Mouse (Mus musculus): Measurements from ENCODE around the gene Mast1. TPM values are rescaled to one million over a fixed set of nuclear protein-coding genes. Genes with fewer than 3 reads are reported as not detected.

The Mast1 gene
- not detected for polyA plus RNA-seq (2015; fragmentation: Illumina TruSeq; extraction: RNeasy Lipid Tissue Mini Kit (QIAGEN cat#74804); ENCODE audit: insufficient read depth, low replicate concordance)

DNA sequence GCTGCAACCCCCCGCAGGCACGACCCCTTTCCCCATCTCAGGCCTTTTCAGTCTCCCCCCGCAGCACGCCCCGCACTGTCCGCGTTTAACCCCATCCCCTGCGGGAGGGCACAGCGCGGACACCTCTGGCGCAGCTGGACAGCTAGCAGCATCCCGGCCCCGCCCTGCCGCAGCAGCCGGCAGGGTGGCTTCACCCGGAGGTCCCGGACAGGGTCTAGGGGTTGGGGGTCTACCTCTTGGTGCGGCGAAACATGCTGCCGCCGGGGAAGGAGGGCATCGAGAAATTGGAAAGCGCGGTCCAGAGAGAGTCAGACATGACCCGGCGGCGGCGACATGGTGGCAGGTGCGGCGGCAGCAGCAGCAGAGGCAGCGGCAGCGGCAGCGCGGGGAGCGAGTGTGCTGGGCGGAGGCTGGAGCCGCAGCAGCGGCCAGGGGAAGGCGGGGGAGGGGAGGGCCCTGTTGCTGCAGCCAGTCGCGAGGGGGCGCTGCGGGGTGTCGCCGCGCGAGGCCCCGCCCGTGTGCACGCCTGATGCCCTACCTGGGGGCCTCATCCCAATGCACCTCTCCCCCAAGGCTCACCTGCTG is at the start of gene Mast1:
TSS of gene Mast1 (minus strand) at position 398 of the 585 bp plus-strand sequence.

DNA sequence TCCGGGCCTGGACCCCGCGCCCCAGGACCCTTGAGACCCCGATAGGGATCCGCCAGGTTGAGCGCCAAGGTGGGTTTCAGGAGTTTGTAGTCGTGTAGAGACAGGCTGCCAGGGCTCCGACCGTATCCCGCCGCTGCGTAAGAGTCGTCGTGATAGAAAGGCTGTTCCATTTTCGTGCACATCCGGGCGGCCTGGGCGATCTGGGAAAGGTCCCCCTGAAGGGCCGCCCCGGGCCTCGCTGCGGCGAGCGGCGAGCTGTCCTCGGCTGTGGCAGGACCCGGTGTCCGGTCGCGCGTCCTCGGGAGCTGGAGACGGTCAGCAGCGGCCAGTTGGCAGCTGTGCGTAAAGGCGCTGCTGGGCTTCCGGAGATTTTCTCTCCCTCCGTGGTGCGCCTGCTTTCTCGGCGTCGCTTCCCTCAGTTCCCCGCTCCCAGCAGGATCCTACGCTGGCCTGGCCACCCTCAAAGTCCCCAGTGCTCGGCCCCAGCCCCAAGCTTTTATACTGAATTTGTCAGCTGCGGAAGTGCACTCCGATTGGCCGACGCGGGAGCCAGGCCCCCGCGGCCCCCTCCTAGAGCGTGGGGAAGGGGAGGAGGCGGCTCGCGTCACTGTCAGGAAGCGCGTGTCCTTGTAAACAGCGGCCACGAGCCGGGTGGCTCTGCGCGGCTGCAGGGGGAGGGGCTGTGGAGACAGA is 41.2 kb upstream of the Mast1 start, which contains the start of gene Junb:
TSS of gene Junb (minus strand) at position 471 of the 693 bp plus-strand sequence.

DNA sequence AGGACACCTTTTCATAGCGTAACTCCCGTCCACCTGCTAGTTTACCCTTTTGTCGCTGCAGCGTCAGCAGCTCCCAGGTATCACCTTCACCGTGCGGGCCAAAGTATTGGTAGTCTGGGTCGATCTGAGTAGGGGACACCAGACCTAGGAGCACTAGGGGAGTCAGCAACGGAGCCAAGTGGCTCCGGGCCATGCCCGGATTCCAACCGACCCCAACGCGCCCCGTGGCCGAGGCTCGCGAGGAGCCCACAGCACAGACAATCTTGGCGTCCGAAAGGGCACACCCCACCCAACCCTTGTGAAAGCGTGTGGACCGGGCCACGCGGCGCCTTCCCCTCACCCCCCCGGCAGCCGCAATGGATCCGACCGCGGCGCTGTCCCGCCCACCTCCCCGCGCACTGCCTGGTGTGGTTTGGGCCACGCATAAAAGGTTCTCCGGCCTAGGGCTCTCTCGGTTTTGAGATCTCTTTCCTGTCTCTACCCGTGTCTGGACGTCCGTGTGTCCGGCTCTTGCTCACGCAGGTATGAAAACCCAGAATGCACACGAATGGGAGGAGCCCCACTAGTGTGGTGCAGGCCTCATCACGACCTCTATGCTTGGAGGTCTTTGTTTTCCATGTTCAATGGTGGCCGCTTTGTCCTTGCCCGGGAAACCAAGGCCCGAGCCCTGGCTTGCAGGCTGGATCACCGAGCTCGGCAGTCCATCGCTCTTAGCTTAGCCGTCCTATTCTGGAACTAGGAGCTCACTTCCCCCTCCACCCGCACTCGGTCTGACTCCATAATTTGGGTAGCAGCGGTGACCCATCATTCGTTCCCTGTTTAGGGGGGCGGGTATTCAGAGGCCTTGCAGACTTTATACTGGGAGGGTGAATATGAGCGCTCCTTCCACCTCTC is 32.3 kb upstream of the Mast1 start, which contains the start of the genes Gm49661, Prdx2 and Rnaseh2a:
TSS of gene Gm49661 (minus strand) at position 193 of the 894 bp plus-strand sequence.
TSS of gene Prdx2 (plus strand) at position 347 of the 894 bp plus-strand sequence.
TSS of gene Rnaseh2a (minus strand) at position 527 of the 894 bp plus-strand sequence.

DNA sequence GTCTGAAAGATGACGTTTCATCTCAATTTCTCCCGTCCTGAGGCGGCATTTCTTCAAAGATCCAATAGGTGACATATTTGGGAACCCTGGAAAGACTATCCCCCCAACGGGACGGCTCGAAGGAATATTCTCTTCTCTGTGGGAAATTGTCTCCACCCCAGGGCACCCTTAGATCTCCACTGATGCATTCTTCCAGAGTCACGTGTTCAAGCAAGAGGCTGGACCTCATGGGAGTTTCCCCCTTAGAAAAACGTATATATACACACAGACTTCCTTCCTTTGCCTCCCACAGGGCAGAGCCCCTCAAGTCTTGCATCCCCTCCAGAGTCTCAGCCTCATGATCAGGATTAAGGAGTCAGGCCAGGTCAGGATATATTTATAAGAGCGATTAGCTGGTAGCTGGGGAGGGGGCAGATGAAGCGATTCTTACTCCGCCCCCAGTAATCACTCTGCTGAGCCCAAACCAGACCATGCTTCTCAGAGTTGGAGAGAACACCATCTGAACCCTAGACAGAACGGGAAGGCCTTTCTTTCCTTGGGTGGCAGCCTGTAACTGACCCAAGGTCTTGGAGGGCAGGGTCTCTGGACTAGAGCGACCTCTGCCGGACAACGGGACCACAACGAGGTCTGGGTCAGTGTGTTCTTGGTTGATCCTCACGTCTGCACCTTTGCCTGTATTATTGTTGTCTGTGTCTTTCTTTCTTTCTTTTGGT is 9.5 kb upstream of the Mast1 start, which contains the start of gene Rtbdn:
TSS of gene Rtbdn (plus strand) at position 464 of the 713 bp plus-strand sequence.

DNA sequence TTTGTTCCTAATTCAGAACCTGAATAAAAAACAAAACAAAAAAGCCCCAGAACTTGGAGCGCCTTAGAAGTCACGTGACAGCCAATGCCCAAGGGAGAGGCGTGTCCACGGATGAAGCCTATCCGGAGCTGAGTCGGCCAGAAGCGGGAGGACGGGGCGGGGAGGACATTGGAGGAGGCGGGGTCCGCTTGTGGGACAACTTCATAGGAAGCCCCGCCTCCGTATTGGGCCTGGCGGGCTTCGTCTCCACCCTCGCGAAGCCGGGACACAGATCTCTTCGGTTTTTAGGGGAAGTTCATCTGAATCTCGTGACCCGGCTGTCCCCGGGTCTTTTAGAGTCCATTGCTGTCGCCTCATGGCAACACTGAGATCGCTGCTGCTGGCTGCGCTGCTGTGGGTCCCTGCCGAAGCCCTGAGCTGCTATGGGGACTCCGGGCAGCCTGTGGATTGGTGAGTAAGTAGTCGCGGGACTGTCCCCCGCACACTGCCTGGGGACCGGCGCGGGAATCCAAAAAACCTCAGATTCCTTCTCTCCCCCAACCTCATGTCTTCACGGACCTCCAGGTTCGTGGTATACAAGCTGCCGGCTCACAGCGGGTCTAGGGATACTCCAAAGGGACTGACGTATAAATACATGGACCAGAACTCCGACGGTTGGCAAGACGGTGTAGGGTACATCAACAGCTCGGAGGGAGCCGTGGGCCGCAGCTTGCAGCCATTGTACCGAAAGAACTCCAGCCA is 28.6 kb downstream of the Mast1 start, which contains the start of gene Dnase2a:
TSS of gene Dnase2a (plus strand) at position 140 of the 741 bp plus-strand sequence.

DNA sequence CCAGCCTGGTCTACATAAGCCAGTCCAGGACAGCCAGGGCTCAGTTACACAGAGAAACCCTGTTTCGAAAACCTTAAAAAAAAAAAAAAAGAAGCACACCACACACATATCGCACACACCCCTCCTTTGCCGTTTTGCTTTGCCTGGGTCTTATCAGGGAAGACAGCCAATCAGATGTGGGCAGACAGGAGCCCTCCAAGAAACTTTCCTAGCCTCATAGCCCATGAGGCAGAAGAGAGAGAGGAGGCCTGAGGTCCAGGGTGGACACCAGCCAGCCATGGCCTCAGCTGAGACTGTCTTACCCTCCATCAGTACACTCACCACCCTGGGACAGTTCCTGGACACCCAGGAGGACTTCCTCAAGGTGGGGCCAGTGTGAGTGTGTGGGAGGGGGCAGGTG is 35.4 kb downstream of the Mast1 start, which contains the start of gene Klf1:
TSS of gene Klf1 (plus strand) at position 177 of the 400 bp plus-strand sequence.

DNA sequence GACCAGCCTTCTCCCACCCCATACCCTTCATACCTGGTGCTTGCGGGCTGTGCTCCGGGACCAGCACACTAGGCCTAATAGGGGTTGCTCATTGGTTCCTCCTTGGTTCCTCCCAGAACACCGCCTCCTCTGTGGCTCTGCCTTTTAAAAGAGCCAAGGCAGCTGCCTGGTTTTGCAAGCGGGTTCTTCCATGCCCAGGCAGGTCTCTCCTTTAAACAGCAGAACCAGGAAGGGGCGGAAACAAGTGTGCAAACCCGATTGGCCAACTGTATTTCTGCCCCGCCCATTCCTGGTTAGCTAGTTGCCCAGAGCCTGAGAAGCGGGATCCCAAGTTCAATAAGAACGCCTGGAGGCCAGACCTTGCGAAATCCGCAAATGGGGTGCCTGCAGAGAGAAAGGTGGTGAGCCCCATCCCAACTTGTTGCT is 43.4 kb downstream of the Mast1 start, which contains the start of gene Gcdh:
TSS of gene Gcdh (minus strand) at position 213 of the 426 bp plus-strand sequence.

DNA sequence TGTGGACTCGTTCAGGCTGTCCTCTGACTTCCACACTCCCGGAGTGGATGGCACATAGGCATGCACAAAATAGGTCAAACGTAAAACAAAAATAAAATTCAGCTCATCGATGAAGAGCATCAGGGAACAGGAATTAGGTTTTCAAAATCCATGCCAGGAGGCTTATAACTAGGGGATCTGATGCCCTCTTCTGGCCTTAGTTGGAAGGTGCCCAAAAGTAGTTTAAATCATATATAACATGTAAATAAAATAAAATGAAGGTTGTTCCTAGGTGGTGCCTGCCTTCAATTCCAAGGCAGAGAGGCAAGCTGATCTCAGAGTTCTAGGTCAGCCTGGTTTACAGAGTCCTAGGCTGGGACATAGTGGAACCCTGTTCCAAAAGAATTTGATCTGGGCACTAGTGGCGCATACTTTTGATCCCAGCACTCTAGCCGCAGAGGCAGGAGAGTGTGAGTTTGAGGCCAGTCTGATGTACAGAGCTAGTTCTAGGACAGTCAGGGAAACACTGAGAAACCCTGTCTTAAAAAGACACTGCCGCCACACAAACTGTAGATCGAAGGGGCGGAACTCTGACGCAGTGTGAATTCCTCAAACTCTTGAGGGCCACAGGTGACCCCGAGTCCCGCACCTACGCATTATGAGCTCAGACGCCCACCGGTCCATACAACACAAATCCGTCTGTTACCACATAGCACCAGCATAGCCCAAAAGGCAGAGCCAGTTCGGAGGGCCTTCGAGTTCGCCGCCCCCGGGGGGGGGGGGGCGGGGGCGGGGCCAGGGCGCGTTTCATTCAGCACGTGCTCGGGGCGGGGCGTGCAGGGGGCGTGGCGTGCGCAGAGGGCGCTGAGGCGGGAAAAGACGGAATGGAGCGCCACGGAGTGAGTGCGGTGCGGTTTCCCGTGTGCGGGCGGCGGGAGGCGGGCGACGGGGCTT is 65.5 kb downstream of the Mast1 start, which contains the start of gene Syce2:
TSS of gene Syce2 (plus strand) at position 736 of the 933 bp plus-strand sequence.

Other genes starting within 250 kb of the Mast1 start
- 21.1 TPM for gene Nacc1, start 249.5 kb downstream of the Mast1 start, polyA plus RNA-seq (2015; fragmentation: Illumina TruSeq; extraction: RNeasy Lipid Tissue Mini Kit (QIAGEN cat#74804); ENCODE audit: insufficient read depth, low replicate concordance)
- gene Lyl1, start 235.9 kb downstream of the Mast1 start, polyA plus RNA-seq (2015; fragmentation: Illumina TruSeq; extraction: RNeasy Lipid Tissue Mini Kit (QIAGEN cat#74804); ENCODE audit: insufficient read depth, low replicate concordance): 8.5 TPM
- 3.2 TPM for gene G430095P16Rik, start 214.4 kb downstream of the Mast1 start, polyA plus RNA-seq (2015; fragmentation: Illumina TruSeq; extraction: RNeasy Lipid Tissue Mini Kit (QIAGEN cat#74804); ENCODE audit: insufficient read depth, low replicate concordance)
- gene Nfix, start 137.0 kb downstream of the Mast1 start, polyA plus RNA-seq (2015; fragmentation: Illumina TruSeq; extraction: RNeasy Lipid Tissue Mini Kit (QIAGEN cat#74804); ENCODE audit: insufficient read depth, low replicate concordance): 5.1 TPM
- 3.8 TPM for gene Dand5, start 114.5 kb downstream of the Mast1 start, polyA plus RNA-seq (2015; fragmentation: Illumina TruSeq; extraction: RNeasy Lipid Tissue Mini Kit (QIAGEN cat#74804); ENCODE audit: insufficient read depth, low replicate concordance)
- 5.4 TPM for gene Gadd45gip1, start 105.8 kb downstream of the Mast1 start, polyA plus RNA-seq (2015; fragmentation: Illumina TruSeq; extraction: RNeasy Lipid Tissue Mini Kit (QIAGEN cat#74804); ENCODE audit: insufficient read depth, low replicate concordance)
- gene Rad23a, start 96.7 kb downstream of the Mast1 start, polyA plus RNA-seq (2015; fragmentation: Illumina TruSeq; extraction: RNeasy Lipid Tissue Mini Kit (QIAGEN cat#74804); ENCODE audit: insufficient read depth, low replicate concordance): 62.4 TPM
- 968 TPM for gene Calr, start 90.4 kb downstream of the Mast1 start, polyA plus RNA-seq (2015; fragmentation: Illumina TruSeq; extraction: RNeasy Lipid Tissue Mini Kit (QIAGEN cat#74804); ENCODE audit: insufficient read depth, low replicate concordance)
- 37.0 TPM for gene Farsa, start 80.4 kb downstream of the Mast1 start, polyA plus RNA-seq (2015; fragmentation: Illumina TruSeq; extraction: RNeasy Lipid Tissue Mini Kit (QIAGEN cat#74804); ENCODE audit: insufficient read depth, low replicate concordance)
- 12.6 TPM for gene Syce2, start 65.2 kb downstream of the Mast1 start, polyA plus RNA-seq (2015; fragmentation: Illumina TruSeq; extraction: RNeasy Lipid Tissue Mini Kit (QIAGEN cat#74804); ENCODE audit: insufficient read depth, low replicate concordance)
- gene Gcdh, start 43.4 kb downstream of the Mast1 start, polyA plus RNA-seq (2015; fragmentation: Illumina TruSeq; extraction: RNeasy Lipid Tissue Mini Kit (QIAGEN cat#74804); ENCODE audit: insufficient read depth, low replicate concordance): 24.2 TPM
- 6.7 TPM for gene Klf1, start 35.4 kb downstream of the Mast1 start, polyA plus RNA-seq (2015; fragmentation: Illumina TruSeq; extraction: RNeasy Lipid Tissue Mini Kit (QIAGEN cat#74804); ENCODE audit: insufficient read depth, low replicate concordance)
- gene Dnase2a, start 28.8 kb downstream of the Mast1 start, polyA plus RNA-seq (2015; fragmentation: Illumina TruSeq; extraction: RNeasy Lipid Tissue Mini Kit (QIAGEN cat#74804); ENCODE audit: insufficient read depth, low replicate concordance): 49.3 TPM
- gene Rtbdn, start 9.6 kb upstream of the Mast1 start, polyA plus RNA-seq (2015; fragmentation: Illumina TruSeq; extraction: RNeasy Lipid Tissue Mini Kit (QIAGEN cat#74804); ENCODE audit: insufficient read depth, low replicate concordance): not detected
- gene Gm49661, start 32.1 kb upstream of the Mast1 start, polyA plus RNA-seq (2015; fragmentation: Illumina TruSeq; extraction: RNeasy Lipid Tissue Mini Kit (QIAGEN cat#74804); ENCODE audit: insufficient read depth, low replicate concordance): not detected
- 197 TPM for gene Prdx2, start 32.2 kb upstream of the Mast1 start, polyA plus RNA-seq (2015; fragmentation: Illumina TruSeq; extraction: RNeasy Lipid Tissue Mini Kit (QIAGEN cat#74804); ENCODE audit: insufficient read depth, low replicate concordance)
- 32.5 TPM for gene Rnaseh2a, start 32.4 kb upstream of the Mast1 start, polyA plus RNA-seq (2015; fragmentation: Illumina TruSeq; extraction: RNeasy Lipid Tissue Mini Kit (QIAGEN cat#74804); ENCODE audit: insufficient read depth, low replicate concordance)
- 1.5 TPM for gene Junb, start 41.4 kb upstream of the Mast1 start, polyA plus RNA-seq (2015; fragmentation: Illumina TruSeq; extraction: RNeasy Lipid Tissue Mini Kit (QIAGEN cat#74804); ENCODE audit: insufficient read depth, low replicate concordance)
- gene Hook2, start 53.2 kb upstream of the Mast1 start, polyA plus RNA-seq (2015; fragmentation: Illumina TruSeq; extraction: RNeasy Lipid Tissue Mini Kit (QIAGEN cat#74804); ENCODE audit: insufficient read depth, low replicate concordance): 4.6 TPM
- not detected for gene Best2, start 77.2 kb upstream of the Mast1 start, polyA plus RNA-seq (2015; fragmentation: Illumina TruSeq; extraction: RNeasy Lipid Tissue Mini Kit (QIAGEN cat#74804); ENCODE audit: insufficient read depth, low replicate concordance)
- 29.7 TPM for gene Asna1, start 87.9 kb upstream of the Mast1 start, polyA plus RNA-seq (2015; fragmentation: Illumina TruSeq; extraction: RNeasy Lipid Tissue Mini Kit (QIAGEN cat#74804); ENCODE audit: insufficient read depth, low replicate concordance)
- 112 TPM for gene Trir, start 89.5 kb upstream of the Mast1 start, polyA plus RNA-seq (2015; fragmentation: Illumina TruSeq; extraction: RNeasy Lipid Tissue Mini Kit (QIAGEN cat#74804); ENCODE audit: insufficient read depth, low replicate concordance)
- 35.3 TPM for gene Tnpo2, start 99.6 kb upstream of the Mast1 start, polyA plus RNA-seq (2015; fragmentation: Illumina TruSeq; extraction: RNeasy Lipid Tissue Mini Kit (QIAGEN cat#74804); ENCODE audit: insufficient read depth, low replicate concordance)
- gene Fbxw9, start 122.7 kb upstream of the Mast1 start, polyA plus RNA-seq (2015; fragmentation: Illumina TruSeq; extraction: RNeasy Lipid Tissue Mini Kit (QIAGEN cat#74804); ENCODE audit: insufficient read depth, low replicate concordance): 3.0 TPM
- gene Gm5741, start 130.6 kb upstream of the Mast1 start, polyA plus RNA-seq (2015; fragmentation: Illumina TruSeq; extraction: RNeasy Lipid Tissue Mini Kit (QIAGEN cat#74804); ENCODE audit: insufficient read depth, low replicate concordance): not detected
- gene Dhps, start 134.4 kb upstream of the Mast1 start, polyA plus RNA-seq (2015; fragmentation: Illumina TruSeq; extraction: RNeasy Lipid Tissue Mini Kit (QIAGEN cat#74804); ENCODE audit: insufficient read depth, low replicate concordance): 52.7 TPM
- gene Wdr83os, start 143.4 kb upstream of the Mast1 start, polyA plus RNA-seq (2015; fragmentation: Illumina TruSeq; extraction: RNeasy Lipid Tissue Mini Kit (QIAGEN cat#74804); ENCODE audit: insufficient read depth, low replicate concordance): 54.9 TPM
- 12.5 TPM for gene Wdr83, start 143.9 kb upstream of the Mast1 start, polyA plus RNA-seq (2015; fragmentation: Illumina TruSeq; extraction: RNeasy Lipid Tissue Mini Kit (QIAGEN cat#74804); ENCODE audit: insufficient read depth, low replicate concordance)
- gene Man2b1, start 145.9 kb upstream of the Mast1 start, polyA plus RNA-seq (2015; fragmentation: Illumina TruSeq; extraction: RNeasy Lipid Tissue Mini Kit (QIAGEN cat#74804); ENCODE audit: insufficient read depth, low replicate concordance): 132 TPM
- 0.81 TPM for gene Zfp791, start 185.7 kb upstream of the Mast1 start, polyA plus RNA-seq (2015; fragmentation: Illumina TruSeq; extraction: RNeasy Lipid Tissue Mini Kit (QIAGEN cat#74804); ENCODE audit: insufficient read depth, low replicate concordance)
- gene Cks1brt, start 214.6 kb upstream of the Mast1 start, polyA plus RNA-seq (2015; fragmentation: Illumina TruSeq; extraction: RNeasy Lipid Tissue Mini Kit (QIAGEN cat#74804); ENCODE audit: insufficient read depth, low replicate concordance): not detected

Measured in spleen, adult 10 weeks (tissue).